24 mouse cellular contexts compared by ENCODE assay signal in genomic region chr4:149133395-149133794, GRCm38 (mm10). TPM values are rescaled to one million over a fixed set of nuclear protein-coding genes. Genes with fewer than 3 reads are reported as not detected.
DNase-seq lines count a peak whose midpoint lies in the region; ATAC-seq and TF ChIP-seq lines count a peak whose summit lies in the region.
"Had no signal": no experiment of that assay in that cellular context is flagged by ENCODE, and none has a peak within 500 bp of the region (broad histone marks: within the 10 kb centered on the region; RNA-seq: fewer than 3 reads in every experiment).

No protein-coding gene starts in this region.

- H3K4me3 ChIP-seq in liver, embryonic 13.5 days (replicated peaks), result no peak overlapping the region
- H3K4me3 ChIP-seq in liver, embryonic 12.5 days, result no peak overlapping the region
- no peak overlapping the region for H3K4me3 ChIP-seq in midbrain, embryonic 11.5 days (ENCODE audit: low read depth, low read length)
- H3K4me3 ChIP-seq in midbrain, embryonic 13.5 days (replicated peaks), result no peak overlapping the region
- H3K4me3 ChIP-seq in bone marrow, adult 2 months (replicated peaks; ENCODE audit: control insufficient read depth, low read depth, low read length), result no peak overlapping the region
- H3K4me3 ChIP-seq: embryonic facial prominence, embryonic 13.5 days; forebrain, embryonic 12.5 days; heart, embryonic 10.5 days; hindbrain, embryonic 15.5 days had no signal

- H3K9me3 ChIP-seq in liver, embryonic 13.5 days (replicated peaks), result no peaks in the 10 kb centered on the region
- H3K9me3 ChIP-seq in liver, embryonic 12.5 days (replicated peaks), result no peaks in the 10 kb centered on the region
- H3K9me3 ChIP-seq in midbrain, embryonic 11.5 days (ENCODE audit: control insufficient read depth, low read length), result no peaks in the 10 kb centered on the region
- H3K9me3 ChIP-seq in midbrain, embryonic 13.5 days, result no peaks in the 10 kb centered on the region
- H3K9me3 ChIP-seq: embryonic facial prominence, embryonic 13.5 days; forebrain, embryonic 12.5 days; heart, embryonic 10.5 days; hindbrain, embryonic 15.5 days had no signal

- no peaks in the 10 kb centered on the region for H3K27me3 ChIP-seq in liver, embryonic 13.5 days
- H3K27me3 ChIP-seq in liver, embryonic 12.5 days (replicated peaks), result no peaks in the 10 kb centered on the region
- H3K27me3 ChIP-seq in midbrain, embryonic 11.5 days (ENCODE audit: control insufficient read depth, insufficient read depth, low read length), result no peaks in the 10 kb centered on the region
- H3K27me3 ChIP-seq in midbrain, embryonic 13.5 days, result no peaks in the 10 kb centered on the region
- H3K27me3 ChIP-seq: embryonic facial prominence, embryonic 13.5 days; forebrain, embryonic 12.5 days; hindbrain, embryonic 15.5 days; Patski had no signal

- no peak for DNase-seq in liver, embryonic 13.5 days
- peak; percentile 80 for DNase-seq in midbrain, embryonic 11.5 days (ENCODE audit: low spot score, missing footprints)
- no peak for DNase-seq in embryo, embryonic 9.5 days (ENCODE audit: extremely low spot score)
- DNase-seq: adrenal gland, adult 2 months; adrenal gland, postnatal 25 days; B cell, adult 2 months; cerebellum, adult 2 months; cerebellum, postnatal 10 days; embryo, embryonic 11 days; gastrocnemius, postnatal 25 days; heart, adult 18-20 months; heart, postnatal 10 days had no signal

- H3K9ac ChIP-seq in liver, embryonic 13.5 days, result no peak overlapping the region
- no peak overlapping the region for H3K9ac ChIP-seq in liver, embryonic 12.5 days
- no peak overlapping the region for H3K9ac ChIP-seq in midbrain, embryonic 11.5 days (ENCODE audit: low read length)
- no peak overlapping the region for H3K9ac ChIP-seq in midbrain, embryonic 13.5 days (replicated peaks)
- H3K9ac ChIP-seq: forebrain, embryonic 12.5 days; hindbrain, embryonic 15.5 days had no signal

- WGBS in liver, embryonic 13.5 days (ENCODE audit: insufficient replicate concordance), result 78% methylated on average over 5 of the region's 5 CpGs
- 69% methylated on average over 5 of the region's 5 CpGs for WGBS in liver, embryonic 12.5 days (ENCODE audit: insufficient replicate concordance)
- WGBS in midbrain, embryonic 11.5 days, result 84% methylated on average over 5 of the region's 5 CpGs
- WGBS in midbrain, embryonic 13.5 days, result 83% methylated on average over 5 of the region's 5 CpGs
- WGBS in bone marrow, adult 2 months, result 80% methylated on average over 5 of the region's 5 CpGs

- TF ChIP-seq CTCF in bone marrow, adult 2 months (IDR thresholded peaks at IDR 0.05; ENCODE audit: control insufficient read depth, insufficient read depth, low read length), result no peak

- no peak overlapping the region for H3K4me2 ChIP-seq in liver, embryonic 13.5 days
- no peak overlapping the region for H3K4me2 ChIP-seq in liver, embryonic 12.5 days
- H3K4me2 ChIP-seq in midbrain, embryonic 11.5 days, result no peak overlapping the region
- no peak overlapping the region for H3K4me2 ChIP-seq in midbrain, embryonic 13.5 days (replicated peaks)
- H3K4me2 ChIP-seq: embryonic facial prominence, embryonic 13.5 days; forebrain, embryonic 12.5 days; hindbrain, embryonic 15.5 days had no signal

- H3K36me3 ChIP-seq in liver, embryonic 13.5 days, result peaks cover 20% of the 10 kb centered on the region
- peaks cover 47% of the 10 kb centered on the region for H3K36me3 ChIP-seq in liver, embryonic 12.5 days
- no peaks in the 10 kb centered on the region for H3K36me3 ChIP-seq in midbrain, embryonic 11.5 days (ENCODE audit: control insufficient read depth, insufficient read depth, low read length)
- peaks cover 20% of the 10 kb centered on the region for H3K36me3 ChIP-seq in midbrain, embryonic 13.5 days
- H3K36me3 ChIP-seq: hindbrain, embryonic 15.5 days had no signal

- H3K4me1 ChIP-seq in liver, embryonic 13.5 days (replicated peaks), result peaks cover 21% of the 10 kb centered on the region
- H3K4me1 ChIP-seq in liver, embryonic 12.5 days, result peaks cover 16% of the 10 kb centered on the region
- H3K4me1 ChIP-seq in midbrain, embryonic 11.5 days (ENCODE audit: control insufficient read depth, insufficient read depth, low read length), result peaks cover 6% of the 10 kb centered on the region; the same call in 1 of the 2 replicates
- peaks cover 8% of the 10 kb centered on the region for H3K4me1 ChIP-seq in midbrain, embryonic 13.5 days (replicated peaks)
- peaks cover 5% of the 10 kb centered on the region; the same call in 1 of the 2 replicates for H3K4me1 ChIP-seq in bone marrow, adult 2 months (ENCODE audit: control insufficient read depth, insufficient read depth, low read length)

- no peak for TF ChIP-seq POLR2A in bone marrow, adult 2 months (IDR thresholded peaks at IDR 0.05; ENCODE audit: borderline replicate concordance, control insufficient read depth, low read depth, low read length)

- H3K27ac ChIP-seq in liver, embryonic 13.5 days, result peak overlapping the region; percentile 41; the same call in 1 of the 2 replicates
- H3K27ac ChIP-seq in liver, embryonic 12.5 days, result no peak overlapping the region
- H3K27ac ChIP-seq in midbrain, embryonic 11.5 days (ENCODE audit: low read depth, low read length), result no peak overlapping the region
- H3K27ac ChIP-seq in midbrain, embryonic 13.5 days, result no peak overlapping the region
- peak overlapping the region; percentile 36; the same call in 1 of the 2 replicates for H3K27ac ChIP-seq in bone marrow, adult 2 months (ENCODE audit: control insufficient read depth, insufficient read depth, low read depth, low read length, poor library complexity)
- H3K27ac ChIP-seq: embryonic facial prominence, embryonic 13.5 days; forebrain, embryonic 12.5 days; heart, embryonic 10.5 days; hindbrain, embryonic 15.5 days had no signal

- ATAC-seq in liver, embryonic 13.5 days (ENCODE audit: low read depth), result no peak
- ATAC-seq in liver, embryonic 12.5 days, result no peak
- no peak for ATAC-seq in midbrain, embryonic 11.5 days (ENCODE audit: low FRiP score)
- ATAC-seq in midbrain, embryonic 13.5 days, result no peak
- ATAC-seq: activated CD4-positive, CD25-positive, alpha-beta regulatory T cell, adult 4 months; CD4-positive, CD25-positive, alpha-beta regulatory T cell, adult 4 months; forebrain, embryonic 16.5 days; intestine, embryonic 16.5 days; Patski had no signal

RNA-seq across cellular contexts. Expression of gene Cenps, which starts 4.0 kb away (rescaled TPM):
- 20.7 and 24.8 TPM in 2 replicates for polyA plus RNA-seq in liver, embryonic 13.5 days (2015; fragmentation: Nextera tagmentation; extraction: Ambion mirVana)
- 23.2 and 25.9 TPM in 2 replicates for polyA plus RNA-seq in liver, embryonic 12.5 days (2016; fragmentation: Nextera tagmentation; extraction: Ambion mirVana)
- polyA plus RNA-seq in midbrain, embryonic 11.5 days (2014; fragmentation: Nextera tagmentation; extraction: Ambion mirVana), result 52.6 and 53.1 TPM in 2 replicates
- 22.9 and 24.6 TPM in 2 replicates for polyA plus RNA-seq in midbrain, embryonic 13.5 days (2015; fragmentation: Nextera tagmentation; extraction: Ambion mirVana)
- 37.7 and 47.8 TPM in 2 replicates for polyA plus RNA-seq in bone marrow, adult 2 months (2011; ENCODE audit: insufficient read depth, insufficient read length, low replicate concordance, missing spikeins)

RNA-seq across cellular contexts. Expression of gene Cort, which starts 6.8 kb away (rescaled TPM):
- not detected in 2 replicates for polyA plus RNA-seq in liver, embryonic 13.5 days (2015; fragmentation: Nextera tagmentation; extraction: Ambion mirVana)
- polyA plus RNA-seq in liver, embryonic 12.5 days (2016; fragmentation: Nextera tagmentation; extraction: Ambion mirVana), result 0.35 TPM in 1 of 2 replicates, not detected in the other
- 0.51 and 0.63 TPM in 2 replicates for polyA plus RNA-seq in midbrain, embryonic 11.5 days (2014; fragmentation: Nextera tagmentation; extraction: Ambion mirVana)
- polyA plus RNA-seq in midbrain, embryonic 13.5 days (2015; fragmentation: Nextera tagmentation; extraction: Ambion mirVana), result 0.42 and 0.53 TPM in 2 replicates
- 1.5 TPM in 1 of 2 replicates, not detected in the other for polyA plus RNA-seq in bone marrow, adult 2 months (2011; ENCODE audit: insufficient read depth, insufficient read length, low replicate concordance, missing spikeins)
- polyA plus RNA-seq: adrenal gland, adult 2 months; CD4-positive, CD25-positive, alpha-beta regulatory T cell, adult 4 months had no signal

RNA-seq across cellular contexts. Expression of gene Dffa, which starts 29.4 kb away (rescaled TPM):
- 20.7 and 22.7 TPM in 2 replicates for polyA plus RNA-seq in liver, embryonic 13.5 days (2015; fragmentation: Nextera tagmentation; extraction: Ambion mirVana)
- 24.4 and 25.3 TPM in 2 replicates for polyA plus RNA-seq in liver, embryonic 12.5 days (2016; fragmentation: Nextera tagmentation; extraction: Ambion mirVana)
- polyA plus RNA-seq in midbrain, embryonic 11.5 days (2014; fragmentation: Nextera tagmentation; extraction: Ambion mirVana), result 24.9 and 25.3 TPM in 2 replicates
- polyA plus RNA-seq in midbrain, embryonic 13.5 days (2015; fragmentation: Nextera tagmentation; extraction: Ambion mirVana), result 24.7 and 25.5 TPM in 2 replicates
- 5.5 and 12.4 TPM in 2 replicates for polyA plus RNA-seq in bone marrow, adult 2 months (2011; ENCODE audit: insufficient read depth, insufficient read length, low replicate concordance, missing spikeins)

RNA-seq across cellular contexts. Expression of gene Pgd, which starts 33.2 kb away (rescaled TPM):
- polyA plus RNA-seq in liver, embryonic 13.5 days (2015; fragmentation: Nextera tagmentation; extraction: Ambion mirVana), result 74.7 and 80.2 TPM in 2 replicates
- polyA plus RNA-seq in liver, embryonic 12.5 days (2016; fragmentation: Nextera tagmentation; extraction: Ambion mirVana), result 88.5 and 91.3 TPM in 2 replicates
- 47.4 and 50.7 TPM in 2 replicates for polyA plus RNA-seq in midbrain, embryonic 11.5 days (2014; fragmentation: Nextera tagmentation; extraction: Ambion mirVana)
- polyA plus RNA-seq in midbrain, embryonic 13.5 days (2015; fragmentation: Nextera tagmentation; extraction: Ambion mirVana), result 116 and 118 TPM in 2 replicates
- 68.6 and 170 TPM in 2 replicates for polyA plus RNA-seq in bone marrow, adult 2 months (2011; ENCODE audit: insufficient read depth, insufficient read length, low replicate concordance, missing spikeins)

RNA-seq across cellular contexts. Expression of gene Pex14, which starts 33.7 kb away (rescaled TPM):
- 27.7 and 28.4 TPM in 2 replicates for polyA plus RNA-seq in liver, embryonic 13.5 days (2015; fragmentation: Nextera tagmentation; extraction: Ambion mirVana)
- polyA plus RNA-seq in liver, embryonic 12.5 days (2016; fragmentation: Nextera tagmentation; extraction: Ambion mirVana), result 31.8 and 34.7 TPM in 2 replicates
- 31.3 and 35.9 TPM in 2 replicates for polyA plus RNA-seq in midbrain, embryonic 11.5 days (2014; fragmentation: Nextera tagmentation; extraction: Ambion mirVana)
- polyA plus RNA-seq in midbrain, embryonic 13.5 days (2015; fragmentation: Nextera tagmentation; extraction: Ambion mirVana), result 50.6 and 55.6 TPM in 2 replicates
- 5.6 and 12.4 TPM in 2 replicates for polyA plus RNA-seq in bone marrow, adult 2 months (2011; ENCODE audit: insufficient read depth, insufficient read length, low replicate concordance, missing spikeins)

Comparison
In these comparisons a context has a peak if more than half of its experiments do, and no peak if none do; other contexts are left out.
1. H3K27ac ChIP-seq: peak in liver, embryonic 13.5 days (single experiment) and bone marrow, adult 2 months (single experiment); none in liver, embryonic 12.5 days (single experiment), midbrain, embryonic 11.5 days (single experiment) and midbrain, embryonic 13.5 days (single experiment).